Mouse (Mus musculus): ENCODE measurements around the gene Olfr724. TPM values are rescaled to one million over a fixed set of nuclear protein-coding genes. Genes with fewer than 3 reads are reported as not detected.
"Not testable (repeated sequence)": the region's sequence is repeated elsewhere in the genome, so short reads cannot be mapped to it uniquely, and the experiment has no call there.

Olfr724 gene
- polyA plus RNA-seq (2015; fragmentation: Nextera tagmentation; extraction: Ambion mirVana), result not detected in 2 replicates

DNA sequence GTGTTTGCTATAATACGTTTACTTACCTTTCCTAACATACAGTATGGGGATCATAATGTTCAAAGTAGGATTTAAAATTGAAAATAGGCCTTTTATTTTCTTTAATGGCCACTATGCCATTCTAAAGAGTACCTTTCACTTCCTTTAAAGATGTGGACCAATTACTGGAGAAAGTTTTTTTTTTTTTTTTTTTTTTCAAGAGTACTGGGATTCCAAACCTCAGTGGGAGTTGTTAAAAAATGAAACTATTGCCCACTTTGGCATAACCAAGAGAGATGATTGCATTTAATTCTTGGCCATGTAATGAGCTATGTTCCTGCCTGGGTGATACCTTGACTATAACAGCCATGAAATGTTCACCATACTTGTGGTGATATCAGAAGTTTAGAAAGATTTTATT lies at the start of gene Olfr724:
TSS of gene Olfr724 (minus strand) at position 101 of the 400 bp plus-strand sequence.
- not testable (repeated sequence) for H3K27me3 ChIP-seq; H3K36me3 ChIP-seq (replicated peaks); H3K4me1 ChIP-seq (replicated peaks); H3K4me2 ChIP-seq; H3K9ac ChIP-seq; H3K9me3 ChIP-seq (replicated peaks); H3K27ac ChIP-seq (replicated peaks); H3K4me3 ChIP-seq (replicated peaks); ATAC-seq (ENCODE audit: insufficient read depth)
- WGBS (ENCODE audit: insufficient replicate concordance), result 38% methylated on average over 1 of the region's 1 CpGs

DNA sequence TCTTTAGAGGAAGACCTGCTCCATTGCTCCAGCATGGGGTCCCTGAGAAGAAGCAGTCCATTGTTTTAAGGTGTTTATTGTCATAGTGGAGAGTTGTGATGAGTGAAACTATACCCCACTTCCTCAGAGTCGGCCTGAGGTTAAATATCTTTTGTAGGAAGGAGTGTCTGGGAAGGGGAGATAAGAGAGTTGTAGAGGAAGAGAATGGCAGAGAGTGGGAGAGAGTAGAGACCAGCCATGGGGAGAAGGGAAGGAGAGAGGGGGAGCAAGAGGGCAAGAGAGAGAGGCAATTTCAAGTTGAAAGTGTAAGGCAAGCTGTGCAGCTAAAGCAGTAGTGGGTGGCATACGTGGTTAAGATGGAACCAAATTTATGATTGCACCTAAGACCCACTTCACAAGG lies 7.2 kb downstream of the Olfr724 start:
- Histone ChIP-seq H3K36me3 (replicated peaks) (no peaks in the 10 kb centered on the region), H3K27me3 (no peaks in the 10 kb centered on the region), H3K4me1 (replicated peaks) (no peaks in the 10 kb centered on the region), H3K9ac (no peak overlapping the region), H3K4me3 (replicated peaks) (no peak overlapping the region), H3K4me2 (no peak overlapping the region), H3K27ac (replicated peaks) (no peak overlapping the region), H3K9me3 (replicated peaks) (no peaks in the 10 kb centered on the region; the same call in 1 of the 2 replicates)
- ATAC-seq (ENCODE audit: insufficient read depth), result no peak
- 13% methylated on average over 2 of the region's 2 CpGs for WGBS (ENCODE audit: insufficient replicate concordance)

DNA sequence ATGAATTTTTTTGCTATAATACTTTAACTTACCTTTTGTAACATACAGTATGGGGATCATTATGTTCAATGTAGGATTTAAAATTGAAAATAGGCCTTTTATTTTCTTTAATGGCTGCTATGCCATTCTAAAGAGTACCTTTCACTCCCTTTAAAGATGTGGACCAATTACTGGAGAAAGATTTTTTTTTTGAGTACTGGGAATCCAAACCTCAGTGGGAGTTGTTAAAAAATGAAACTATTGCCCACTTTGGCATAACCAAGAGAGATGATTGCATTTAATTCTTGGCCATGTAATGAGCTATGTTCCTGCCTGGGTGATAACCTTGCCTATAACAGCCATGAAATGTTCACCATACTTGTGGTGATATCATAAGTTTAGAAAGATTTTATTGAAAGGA lies 31.4 kb downstream of the Olfr724 start, which contains the start of gene Olfr723:
TSS of gene Olfr723 (minus strand) at position 101 of the 400 bp plus-strand sequence.
- H3K9me3 ChIP-seq (replicated peaks); H3K4me1 ChIP-seq (replicated peaks): not testable (repeated sequence)

More for the DNA sequence above, 31.4 kb downstream of the Olfr724 start, which contains the start of gene Olfr723:
- ATAC-seq (ENCODE audit: insufficient read depth); H3K4me3 ChIP-seq (replicated peaks); H3K36me3 ChIP-seq (replicated peaks); H3K27me3 ChIP-seq; H3K27ac ChIP-seq (replicated peaks); H3K4me2 ChIP-seq; H3K9ac ChIP-seq: not testable (repeated sequence)

Other genes with a start within 250 kb of the Olfr724 start
- 0.59 and 0.78 TPM in 2 replicates for gene Armh4, start 179.9 kb downstream of the Olfr724 start, polyA plus RNA-seq (2015; fragmentation: Nextera tagmentation; extraction: Ambion mirVana)
- not detected in 2 replicates for gene Olfr722, start 61.3 kb downstream of the Olfr724 start, polyA plus RNA-seq (2015; fragmentation: Nextera tagmentation; extraction: Ambion mirVana)
- not detected in 2 replicates for gene Olfr723, start 31.5 kb downstream of the Olfr724 start, polyA plus RNA-seq (2015; fragmentation: Nextera tagmentation; extraction: Ambion mirVana)
- gene Olfr725, start 77.1 kb upstream of the Olfr724 start, polyA plus RNA-seq (2015; fragmentation: Nextera tagmentation; extraction: Ambion mirVana), result not detected in 2 replicates
- not detected in 2 replicates for gene Olfr726, start 127.7 kb upstream of the Olfr724 start, polyA plus RNA-seq (2015; fragmentation: Nextera tagmentation; extraction: Ambion mirVana)
- not detected in 2 replicates for gene Olfr727, start 159.9 kb upstream of the Olfr724 start, polyA plus RNA-seq (2015; fragmentation: Nextera tagmentation; extraction: Ambion mirVana)
- not detected in 2 replicates for gene Olfr728, start 179.4 kb upstream of the Olfr724 start, polyA plus RNA-seq (2015; fragmentation: Nextera tagmentation; extraction: Ambion mirVana)
- not detected in 2 replicates for gene Olfr729, start 189.6 kb upstream of the Olfr724 start, polyA plus RNA-seq (2015; fragmentation: Nextera tagmentation; extraction: Ambion mirVana)
- gene Olfr730, start 224.9 kb upstream of the Olfr724 start, polyA plus RNA-seq (2015; fragmentation: Nextera tagmentation; extraction: Ambion mirVana), result not detected in 2 replicates